Mouse (Mus musculus): ENCODE data around the gene C1qtnf7. TPM values are rescaled to one million over a fixed set of nuclear protein-coding genes. Genes with fewer than 3 reads are reported as not detected.
A peak's percentile ranks its signal among the peaks of the same experiment; 100 is the strongest.

Gene C1qtnf7
- total RNA-seq, 2 experiments from 2014 or later: 1.2 to 1.6 TPM

- no peak for DNase-seq
- intact Hi-C loops (cut with DNase I): no loop called here
Observed at GRCm38 (mm10) chr5:43538322-43539167, 23.2 kb downstream of the C1qtnf7 start.

GRCm38 (mm10) chr5:43539168-43539516 is 23.8 kb downstream of the C1qtnf7 start:
- DNase-seq: no peak
- intact Hi-C loops (cut with DNase I): no loop called here

GRCm38 (mm10) chr5:43539871-43540270 is 24.5 kb downstream of the C1qtnf7 start:
- intact Hi-C loops (cut with DNase I): no loop called here

GRCm38 (mm10) chr5:43541492-43541891 is 26.2 kb downstream of the C1qtnf7 start:
- intact Hi-C loops (cut with DNase I): no loop called here
- no peak for DNase-seq

More at GRCm38 (mm10) chr5:43539871-43540270, 24.5 kb downstream of the C1qtnf7 start:
- DNase-seq: no peak

- DNase-seq: peak; percentile 25
- intact Hi-C loops (cut with DNase I): no loop called here
Observed at GRCm38 (mm10) chr5:43542246-43542845, 27.0 kb downstream of the C1qtnf7 start.

GRCm38 (mm10) chr5:43549951-43550350 is 34.6 kb downstream of the C1qtnf7 start:
- intact Hi-C loops (cut with DNase I): no loop called here
- DNase-seq: no peak

GRCm38 (mm10) chr5:43550444-43550843 is 35.1 kb downstream of the C1qtnf7 start:
- intact Hi-C loops (cut with DNase I): no loop called here
- no peak for DNase-seq

- no peak for DNase-seq
- intact Hi-C loops (cut with DNase I): no loop called here
Observed at GRCm38 (mm10) chr5:43554871-43555270, 39.5 kb downstream of the C1qtnf7 start.

- no peak for DNase-seq
- intact Hi-C loops (cut with DNase I): no loop called here
Observed at GRCm38 (mm10) chr5:43555406-43555805, 40.1 kb downstream of the C1qtnf7 start.

GRCm38 (mm10) chr5:43557436-43557835 is 42.1 kb downstream of the C1qtnf7 start:
- DNase-seq: no peak
- intact Hi-C loops (cut with DNase I): no loop called here

GRCm38 (mm10) chr5:43561639-43562252 is 46.4 kb downstream of the C1qtnf7 start:
- no peak for DNase-seq
- intact Hi-C loops (cut with DNase I): no loop called here

GRCm38 (mm10) chr5:43569720-43570359 is 54.5 kb downstream of the C1qtnf7 start:
- no peak for DNase-seq
- intact Hi-C loops (cut with DNase I): no loop called here

- intact Hi-C loops (cut with DNase I): no loop called here
- peak; percentile 24 for DNase-seq
Observed at GRCm38 (mm10) chr5:43582876-43583275, 67.5 kb downstream of the C1qtnf7 start.

GRCm38 (mm10) chr5:43583326-43584120 is 68.2 kb downstream of the C1qtnf7 start:
- DNase-seq: no peak
- intact Hi-C loops (cut with DNase I): no loop called here

- intact Hi-C loops (cut with DNase I): no loop called here
- no peak for DNase-seq
Observed at GRCm38 (mm10) chr5:43584464-43584863, 69.1 kb downstream of the C1qtnf7 start.

GRCm38 (mm10) chr5:43585406-43586245 is 70.3 kb downstream of the C1qtnf7 start:
- intact Hi-C loops (cut with DNase I): no loop called here

GRCm38 (mm10) chr5:43588791-43589439 is 73.6 kb downstream of the C1qtnf7 start:
- DNase-seq: peak; percentile 8
- intact Hi-C loops (cut with DNase I): no loop called here

More at GRCm38 (mm10) chr5:43585406-43586245, 70.3 kb downstream of the C1qtnf7 start:
- DNase-seq: no peak

- DNase-seq: no peak
- intact Hi-C loops (cut with DNase I): no loop called here
Observed at GRCm38 (mm10) chr5:43589440-43589830, 74.1 kb downstream of the C1qtnf7 start.

- DNase-seq: peak; percentile 50
- intact Hi-C loops (cut with DNase I): no loop called here
Observed at GRCm38 (mm10) chr5:43590311-43590731, 75.0 kb downstream of the C1qtnf7 start.

Measured in left cerebral cortex, postnatal 4 days (tissue).